Comparison of ENCODE assay signal across 8 mouse cellular contexts in genomic region chr6:47794106-47794830, GRCm38 (mm10). TPM values are rescaled to one million over a fixed set of nuclear protein-coding genes. Genes with fewer than 3 reads are reported as not detected.
DNase-seq lines count a peak whose midpoint lies in the region; ATAC-seq lines count a peak whose summit lies in the region.

No protein-coding gene starts in this region.

- H3K27ac ChIP-seq in embryonic facial prominence, embryonic 14.5 days (replicated peaks; ENCODE audit: low read depth, low read length), result no peak overlapping the region
- no peak overlapping the region for H3K27ac ChIP-seq in embryonic facial prominence, embryonic 10.5 days (replicated peaks)
- H3K27ac ChIP-seq in stomach, embryonic 14.5 days (ENCODE audit: low read length), result peak overlapping the region; percentile 27; the same call in 1 of the 2 replicates

- DNase-seq in embryonic facial prominence, embryonic 14.5 days (ENCODE audit: low spot score), result peak; percentile 58
- DNase-seq in embryonic facial prominence, embryonic 10.5 days (ENCODE audit: low spot score), result no peak
- peak; percentile 44 to 51 for DNase-seq in lung, adult 18-20 months
- no peak for DNase-seq in lung, postnatal 25 days (ENCODE audit: low spot score)
- peak; percentile 42 for DNase-seq in ZHBTc4 (ENCODE audit: low read depth, low spot score)
- peak; percentile 40 to 55 for DNase-seq in kidney, adult 8-10 months
- DNase-seq in yolk sac, embryonic 10.5 days (ENCODE audit: low spot score), result no peak

- WGBS in embryonic facial prominence, embryonic 14.5 days, result 66% methylated on average over 10 of the region's 10 CpGs
- WGBS in embryonic facial prominence, embryonic 10.5 days, result 67% methylated on average over 10 of the region's 10 CpGs
- 64% methylated on average over 10 of the region's 10 CpGs for WGBS in stomach, embryonic 14.5 days

- ATAC-seq in embryonic facial prominence, embryonic 14.5 days (ENCODE audit: low read depth), result no peak
- no peak for ATAC-seq in stomach, embryonic 14.5 days (ENCODE audit: insufficient number of reproducible peaks, insufficient read depth, low FRiP score, low read depth)

- no peak overlapping the region for H3K4me2 ChIP-seq in embryonic facial prominence, embryonic 14.5 days (ENCODE audit: low read depth, low read length)
- H3K4me2 ChIP-seq in stomach, embryonic 14.5 days (replicated peaks; ENCODE audit: low read depth, low read length), result no peak overlapping the region

- H3K27me3 ChIP-seq in embryonic facial prominence, embryonic 14.5 days (replicated peaks; ENCODE audit: control insufficient read depth, insufficient read depth, low read length), result no peaks in the 10 kb centered on the region
- H3K27me3 ChIP-seq in embryonic facial prominence, embryonic 10.5 days (replicated peaks; ENCODE audit: low read depth, poor library complexity, severe bottlenecking), result no peaks in the 10 kb centered on the region
- no peaks in the 10 kb centered on the region for H3K27me3 ChIP-seq in stomach, embryonic 14.5 days (ENCODE audit: control insufficient read depth, insufficient read depth, low read length)

- H3K9ac ChIP-seq in embryonic facial prominence, embryonic 14.5 days (ENCODE audit: low read depth, low read length), result no peak overlapping the region
- H3K9ac ChIP-seq in stomach, embryonic 14.5 days (replicated peaks; ENCODE audit: low read depth, low read length), result no peak overlapping the region

- peaks cover 47% of the 10 kb centered on the region for H3K36me3 ChIP-seq in embryonic facial prominence, embryonic 14.5 days (ENCODE audit: control insufficient read depth, insufficient read depth, low read length)
- H3K36me3 ChIP-seq in embryonic facial prominence, embryonic 10.5 days (replicated peaks), result peaks cover 72% of the 10 kb centered on the region
- peaks cover 42% of the 10 kb centered on the region for H3K36me3 ChIP-seq in stomach, embryonic 14.5 days (ENCODE audit: control insufficient read depth, insufficient read depth, low read length)

- 0 out of 2 replicates have a peak, but pooled peaks cover 1% of the 10 kb centered on the region for H3K4me1 ChIP-seq in embryonic facial prominence, embryonic 14.5 days (ENCODE audit: control insufficient read depth, insufficient read depth, low read length)
- no peaks in the 10 kb centered on the region for H3K4me1 ChIP-seq in embryonic facial prominence, embryonic 10.5 days
- peaks cover under 1% of the 10 kb centered on the region for H3K4me1 ChIP-seq in stomach, embryonic 14.5 days (ENCODE audit: control insufficient read depth, insufficient read depth, low read length)

- H3K4me3 ChIP-seq in embryonic facial prominence, embryonic 14.5 days (ENCODE audit: low read depth, low read length), result no peak overlapping the region
- H3K4me3 ChIP-seq in embryonic facial prominence, embryonic 10.5 days, result no peak overlapping the region
- no peak overlapping the region for H3K4me3 ChIP-seq in stomach, embryonic 14.5 days (ENCODE audit: low read depth, low read length)

- no peaks in the 10 kb centered on the region for H3K9me3 ChIP-seq in embryonic facial prominence, embryonic 14.5 days (ENCODE audit: control insufficient read depth, low read length)
- no peaks in the 10 kb centered on the region for H3K9me3 ChIP-seq in embryonic facial prominence, embryonic 10.5 days
- H3K9me3 ChIP-seq in stomach, embryonic 14.5 days (ENCODE audit: control insufficient read depth, low read depth, low read length), result no peaks in the 10 kb centered on the region

RNA-seq across cellular contexts. Expression of gene Pdia4, which starts 19.0 kb away (rescaled TPM):
- 262 and 270 TPM in 2 replicates for polyA plus RNA-seq in embryonic facial prominence, embryonic 14.5 days (2014; fragmentation: Nextera tagmentation; extraction: Ambion mirVana)
- polyA plus RNA-seq in embryonic facial prominence, embryonic 10.5 days (2016; fragmentation: Nextera tagmentation; extraction: Ambion mirVana), result 323 and 333 TPM in 2 replicates
- 236 and 273 TPM in 2 replicates for polyA plus RNA-seq in stomach, embryonic 14.5 days (2014; fragmentation: Nextera tagmentation; extraction: Ambion mirVana)

RNA-seq across cellular contexts. Expression of gene Zfp786, which starts 36.4 kb away (rescaled TPM):
- 1.9 and 2.4 TPM in 2 replicates for polyA plus RNA-seq in embryonic facial prominence, embryonic 14.5 days (2014; fragmentation: Nextera tagmentation; extraction: Ambion mirVana)
- polyA plus RNA-seq in embryonic facial prominence, embryonic 10.5 days (2016; fragmentation: Nextera tagmentation; extraction: Ambion mirVana), result 7.6 and 8.0 TPM in 2 replicates
- polyA plus RNA-seq in stomach, embryonic 14.5 days (2014; fragmentation: Nextera tagmentation; extraction: Ambion mirVana), result 3.5 and 3.8 TPM in 2 replicates

RNA-seq across cellular contexts. Expression of gene Zfp398, which starts 41.2 kb away (rescaled TPM):
- 8.0 and 8.1 TPM in 2 replicates for polyA plus RNA-seq in embryonic facial prominence, embryonic 14.5 days (2014; fragmentation: Nextera tagmentation; extraction: Ambion mirVana)
- polyA plus RNA-seq in embryonic facial prominence, embryonic 10.5 days (2016; fragmentation: Nextera tagmentation; extraction: Ambion mirVana), result 8.6 TPM in 2 replicates
- 11.6 and 13.4 TPM in 2 replicates for polyA plus RNA-seq in stomach, embryonic 14.5 days (2014; fragmentation: Nextera tagmentation; extraction: Ambion mirVana)

Comparison
In these comparisons a context has a peak if more than half of its experiments do, and no peak if none do; other contexts are left out.
1. DNase-seq: peak in embryonic facial prominence, embryonic 14.5 days (single experiment), lung, adult 18-20 months (2 of 2), ZHBTc4 (single experiment) and kidney, adult 8-10 months (2 of 2); none in embryonic facial prominence, embryonic 10.5 days (single experiment), lung, postnatal 25 days (single experiment) and yolk sac, embryonic 10.5 days (single experiment).